Mouse (Mus musculus) embryonic fibroblast, embryonic 13.5 days (primary cell): ENCODE measurements around the gene Dpysl5.

Experiments used
- CTCF ChIP-seq: IDR thresholded peaks from 2 replicates; pipeline ENCODE4 v1.5.1; 2011; ENCODE audit warnings: mild to moderate bottlenecking, control low read depth, low read length, moderate library complexity, borderline replicate concordance; ENCODE audit not compliant: insufficient read depth
- POLR2A ChIP-seq: IDR thresholded peaks from 2 replicates; pipeline ENCODE4 v1.6.1; 2011; ENCODE audit warnings: low read depth, mild to moderate bottlenecking, control low read depth, low read length, moderate library complexity

GRCm38 (mm10) chr5:30681970-30682369 is 29.4 kb upstream of the Dpysl5 start:
- TF ChIP-seq CTCF (no peak), POLR2A (no peak)
